ENCODE assay signal across 11 mouse cellular contexts in genomic region chr10:77190967-77191915, GRCm38 (mm10). TPM values are rescaled to one million over a fixed set of nuclear protein-coding genes. Genes with fewer than 3 reads are reported as not detected.
DNase-seq lines count a peak whose midpoint lies in the region; ATAC-seq lines count a peak whose summit lies in the region.
"Had no signal": no experiment of that assay in that cellular context is flagged by ENCODE, and none has a peak within 500 bp of the region (broad histone marks: within the 10 kb centered on the region; RNA-seq: fewer than 3 reads in every experiment).

No protein-coding gene starts in this region.

- peak; percentile 97 for DNase-seq in ES-CJ7 (ENCODE audit: low read depth, low spot score)
- DNase-seq in forelimb bud, embryonic 11.5 days (ENCODE audit: low read depth, low spot score) = peak; percentile 78
- DNase-seq in thymus, postnatal 10 days (ENCODE audit: low spot score in 2 of 2) = no peak
- no peak for DNase-seq in cerebellum, postnatal 36 days
- no peak for DNase-seq in urinary bladder, postnatal 36 days (ENCODE audit: low spot score in 2 of 2)
- DNase-seq: adrenal gland, postnatal 14 days; thymus, postnatal 4 days had no signal

- H3K36me3 ChIP-seq in forebrain, embryonic 12.5 days (replicated peaks) = no peaks in the 10 kb centered on the region
- no peaks in the 10 kb centered on the region for H3K36me3 ChIP-seq in forebrain, embryonic 13.5 days (ENCODE audit: poor library complexity, severe bottlenecking)
- H3K36me3 ChIP-seq in midbrain, embryonic 13.5 days = no peaks in the 10 kb centered on the region
- H3K36me3 ChIP-seq: liver, embryonic 15.5 days had no signal

- H3K4me1 ChIP-seq in forebrain, embryonic 12.5 days = peaks cover 23% of the 10 kb centered on the region
- peaks cover 14% of the 10 kb centered on the region for H3K4me1 ChIP-seq in forebrain, embryonic 13.5 days
- peaks cover 20% of the 10 kb centered on the region for H3K4me1 ChIP-seq in midbrain, embryonic 13.5 days (replicated peaks)
- H3K4me1 ChIP-seq: liver, embryonic 15.5 days had no signal

- no peak overlapping the region for H3K4me3 ChIP-seq in forebrain, embryonic 12.5 days (replicated peaks)
- no peak overlapping the region for H3K4me3 ChIP-seq in forebrain, embryonic 13.5 days
- H3K4me3 ChIP-seq in midbrain, embryonic 13.5 days (replicated peaks) = no peak overlapping the region
- H3K4me3 ChIP-seq: liver, embryonic 15.5 days had no signal

- H3K27me3 ChIP-seq in forebrain, embryonic 12.5 days = no peaks in the 10 kb centered on the region
- no peaks in the 10 kb centered on the region for H3K27me3 ChIP-seq in forebrain, embryonic 13.5 days
- no peaks in the 10 kb centered on the region for H3K27me3 ChIP-seq in midbrain, embryonic 13.5 days

- H3K9ac ChIP-seq in forebrain, embryonic 12.5 days = no peak overlapping the region
- no peak overlapping the region for H3K9ac ChIP-seq in forebrain, embryonic 13.5 days
- H3K9ac ChIP-seq in midbrain, embryonic 13.5 days (replicated peaks) = no peak overlapping the region
- H3K9ac ChIP-seq: liver, embryonic 15.5 days had no signal

- WGBS in forebrain, embryonic 12.5 days = 15% methylated on average over 10 of the region's 10 CpGs
- WGBS in forebrain, embryonic 13.5 days = 19% methylated on average over 10 of the region's 10 CpGs
- 14% methylated on average over 10 of the region's 10 CpGs for WGBS in midbrain, embryonic 13.5 days

- H3K27ac ChIP-seq in forebrain, embryonic 12.5 days = peak overlapping the region; percentile 69
- no peak overlapping the region for H3K27ac ChIP-seq in forebrain, embryonic 13.5 days
- H3K27ac ChIP-seq in midbrain, embryonic 13.5 days = peak overlapping the region; percentile 57
- H3K27ac ChIP-seq: liver, embryonic 15.5 days had no signal

- H3K4me2 ChIP-seq in forebrain, embryonic 12.5 days = no peak overlapping the region; the same call in 1 of the 2 replicates
- no peak overlapping the region for H3K4me2 ChIP-seq in forebrain, embryonic 13.5 days
- H3K4me2 ChIP-seq in midbrain, embryonic 13.5 days (replicated peaks) = no peak overlapping the region
- H3K4me2 ChIP-seq: liver, embryonic 15.5 days had no signal

- peak; percentile 87 for ATAC-seq in forebrain, embryonic 12.5 days (ENCODE audit: low FRiP score)
- no peak for ATAC-seq in forebrain, embryonic 13.5 days
- ATAC-seq in midbrain, embryonic 13.5 days = peak; percentile 74

- no peaks in the 10 kb centered on the region for H3K9me3 ChIP-seq in forebrain, embryonic 12.5 days
- H3K9me3 ChIP-seq in forebrain, embryonic 13.5 days (replicated peaks) = no peaks in the 10 kb centered on the region
- H3K9me3 ChIP-seq in midbrain, embryonic 13.5 days = no peaks in the 10 kb centered on the region
- H3K9me3 ChIP-seq: liver, embryonic 15.5 days had no signal

RNA-seq across cellular contexts. Expression of gene Col18a1, which starts 24.9 kb away (rescaled TPM):
- 79.0 and 83.1 TPM in 2 replicates for polyA plus RNA-seq in forebrain, embryonic 12.5 days (2016; fragmentation: Nextera tagmentation; extraction: Ambion mirVana)
- polyA plus RNA-seq in forebrain, embryonic 13.5 days (2015; fragmentation: Nextera tagmentation; extraction: Ambion mirVana) = 35.5 and 38.9 TPM in 2 replicates
- 32.8 and 39.6 TPM in 2 replicates for polyA plus RNA-seq in midbrain, embryonic 13.5 days (2015; fragmentation: Nextera tagmentation; extraction: Ambion mirVana)

Comparison
In these comparisons a context has a peak if more than half of its experiments do, and no peak if none do; other contexts are left out.
1. DNase-seq: peak in ES-CJ7 (single experiment) and forelimb bud, embryonic 11.5 days (single experiment); none in thymus, postnatal 10 days (0 of 2), cerebellum, postnatal 36 days (0 of 2) and urinary bladder, postnatal 36 days (0 of 2).